Comparison of ENCODE assay signal across 9 mouse cellular contexts in genomic region chr9:66322010-66322931, GRCm38 (mm10). TPM values are rescaled to one million over a fixed set of nuclear protein-coding genes. Genes with fewer than 3 reads are reported as not detected.
A peak's percentile ranks its signal among the peaks of the same experiment; 100 is the strongest.
DNase-seq lines count a peak whose midpoint lies in the region; ATAC-seq and TF ChIP-seq lines count a peak whose summit lies in the region.
"Had no signal": no experiment of that assay in that cellular context is flagged by ENCODE, and none has a peak within 500 bp of the region (broad histone marks: within the 10 kb centered on the region; RNA-seq: fewer than 3 reads in every experiment).

No protein-coding gene starts in this region.

- H3K9me3 ChIP-seq in hindbrain, postnatal 0 days (ENCODE audit: low read length), result no peaks in the 10 kb centered on the region
- H3K9me3 ChIP-seq in hindbrain, embryonic 13.5 days, result no peaks in the 10 kb centered on the region
- H3K9me3 ChIP-seq: limb, embryonic 12.5 days; midbrain, embryonic 10.5 days had no signal

- no peaks in the 10 kb centered on the region for H3K27me3 ChIP-seq in hindbrain, postnatal 0 days (ENCODE audit: insufficient read depth, low read length)
- H3K27me3 ChIP-seq in hindbrain, embryonic 13.5 days, result no peaks in the 10 kb centered on the region
- H3K27me3 ChIP-seq in cerebellum, adult 2 months (ENCODE audit: control insufficient read depth, insufficient read depth, low read length), result no peaks in the 10 kb centered on the region
- H3K27me3 ChIP-seq: limb, embryonic 12.5 days had no signal

- H3K4me3 ChIP-seq in hindbrain, postnatal 0 days (ENCODE audit: low read length), result no peak overlapping the region
- no peak overlapping the region for H3K4me3 ChIP-seq in hindbrain, embryonic 13.5 days
- H3K4me3 ChIP-seq in cerebellum, adult 2 months (replicated peaks; ENCODE audit: insufficient read depth, low read depth, low read length), result no peak overlapping the region
- H3K4me3 ChIP-seq: limb, embryonic 12.5 days; midbrain, embryonic 10.5 days had no signal

- no peaks in the 10 kb centered on the region for H3K4me1 ChIP-seq in hindbrain, postnatal 0 days (ENCODE audit: insufficient read depth, low read length)
- H3K4me1 ChIP-seq in hindbrain, embryonic 13.5 days (replicated peaks), result no peaks in the 10 kb centered on the region
- H3K4me1 ChIP-seq in cerebellum, adult 2 months (ENCODE audit: control insufficient read depth, insufficient read depth, low read length), result peaks cover 11% of the 10 kb centered on the region; the same call in 1 of the 2 replicates
- H3K4me1 ChIP-seq: limb, embryonic 12.5 days; midbrain, embryonic 10.5 days had no signal

- ATAC-seq in hindbrain, postnatal 0 days, result no peak
- ATAC-seq in hindbrain, embryonic 13.5 days (ENCODE audit: low FRiP score), result no peak
- peak; percentile 63 for ATAC-seq in megakaryocyte, adult 5-6 weeks (ENCODE audit: poor library complexity, severe bottlenecking)
- no peak for ATAC-seq in inflammation-experienced regulatory T-cells, adult 6 months

- no peaks in the 10 kb centered on the region for H3K36me3 ChIP-seq in hindbrain, postnatal 0 days (ENCODE audit: insufficient read depth, low read length)
- no peaks in the 10 kb centered on the region for H3K36me3 ChIP-seq in hindbrain, embryonic 13.5 days
- H3K36me3 ChIP-seq: limb, embryonic 12.5 days; midbrain, embryonic 10.5 days had no signal

- H3K27ac ChIP-seq in hindbrain, postnatal 0 days, result no peak overlapping the region
- no peak overlapping the region for H3K27ac ChIP-seq in hindbrain, embryonic 13.5 days
- H3K27ac ChIP-seq in cerebellum, adult 2 months (ENCODE audit: insufficient read depth, low read length), result peak overlapping the region; percentile 72
- H3K27ac ChIP-seq: limb, embryonic 12.5 days; midbrain, embryonic 10.5 days had no signal

- 60% methylated on average over 7 of the region's 7 CpGs for WGBS in hindbrain, postnatal 0 days
- 88% methylated on average over 7 of the region's 7 CpGs for WGBS in hindbrain, embryonic 13.5 days
- WGBS in cerebellum, adult 2 months, result 13% methylated on average over 7 of the region's 7 CpGs

- no peak for TF ChIP-seq CTCF in hindbrain, postnatal 0 days (IDR thresholded peaks at IDR 0.05; ENCODE audit: low read depth)
- TF ChIP-seq CTCF in cerebellum, adult 2 months (IDR thresholded peaks at IDR 0.05; ENCODE audit: borderline replicate concordance, insufficient read depth, low read depth, low read length), result no peak

- DNase-seq in hindbrain, postnatal 0 days (ENCODE audit: low spot score), result peak; percentile 65
- peak; percentile 96 to 99 for DNase-seq in cerebellum, adult 2 months
- DNase-seq in heart, postnatal 4 days, result peak; percentile 17
- no peak for DNase-seq in c-Kit-positive CD71-positive TER-119-positive erythroid progenitor cells, embryonic 14.5 days (ENCODE audit: low spot score)

- 0 out of 2 replicates have a peak, but pooled peaks have one; percentile 13 for TF ChIP-seq POLR2A in cerebellum, adult 2 months (IDR thresholded peaks at IDR 0.05; ENCODE audit: borderline replicate concordance, insufficient read depth, low read length)

- H3K9ac ChIP-seq in hindbrain, postnatal 0 days (replicated peaks; ENCODE audit: low read length), result no peak overlapping the region
- no peak overlapping the region for H3K9ac ChIP-seq in hindbrain, embryonic 13.5 days
- H3K9ac ChIP-seq: limb, embryonic 12.5 days had no signal

- H3K4me2 ChIP-seq in hindbrain, postnatal 0 days (ENCODE audit: low read depth, low read length), result no peak overlapping the region
- H3K4me2 ChIP-seq in hindbrain, embryonic 13.5 days, result no peak overlapping the region
- H3K4me2 ChIP-seq: limb, embryonic 12.5 days had no signal

RNA-seq across cellular contexts. Expression of gene Herc1, which starts 28.0 kb away (rescaled TPM):
- 91.5 and 104 TPM in 2 replicates for total RNA-seq in hindbrain, postnatal 0 days (2014; rRNA removed)
- 30.3 and 30.7 TPM in 2 replicates for polyA plus RNA-seq in hindbrain, postnatal 0 days (2015; fragmentation: Nextera tagmentation; extraction: Ambion mirVana)
- 47.8 and 48.9 TPM in 2 replicates for polyA plus RNA-seq in hindbrain, embryonic 13.5 days (2015; fragmentation: Nextera tagmentation; extraction: Ambion mirVana)
- 62.0 and 66.8 TPM in 2 replicates for polyA plus RNA-seq in cerebellum, adult 2 months (2012; rRNA removed)
- 10 to 100 TPM; 48.0 to 48.5 TPM for total RNA-seq in heart, postnatal 4 days (2021)
- total RNA-seq in megakaryocyte, adult 5-6 weeks (2015), result 38.5 and 42.3 TPM in 2 replicates
- total RNA-seq in megakaryocyte, adult 5-6 weeks (2017), result 71.7 and 82.0 TPM in 2 replicates
- polyA plus RNA-seq in inflammation-experienced regulatory T-cells, adult 6 months (2017; shearing (Covaris generic)), result 10 to 100 TPM; 24.2 to 48.4 (median 41.9) TPM
